Mouse (Mus musculus) forebrain, embryonic 15.5 days (tissue): ENCODE results near the gene Iqch. TPM values are rescaled to one million over a fixed set of nuclear protein-coding genes. Genes with fewer than 3 reads are reported as not detected.

Source experiments
- ATAC-seq: fragments of 200-750 bp; cut with Nextera tagmentation; replicated peaks from 2 replicates; pipeline ENCODE4 v1.8.0; 2017; ENCODE audit warnings: mild to moderate bottlenecking, moderate TSS enrichment, moderate library complexity
- H3K27ac ChIP-seq: fragments of 300-500 bp; sonication (generic); replicated peaks from 2 replicates; pipeline ENCODE4 v1.5.1; 2015; ENCODE audit warnings: mild to moderate bottlenecking, inconsistent platforms
- H3K27me3 ChIP-seq: fragments of 300-500 bp; sonication (generic); 2 replicates; pipeline ENCODE4 v1.6.1; 2015; ENCODE audit warnings: inconsistent platforms
- H3K36me3 ChIP-seq: fragments of 300-500 bp; sonication (generic); 2 replicates; pipeline ENCODE4 v1.6.1; 2015; ENCODE audit warnings: mild to moderate bottlenecking, inconsistent platforms
- H3K4me1 ChIP-seq: fragments of 300-500 bp; sonication (generic); 2 replicates; pipeline ENCODE4 v1.6.1; 2015; ENCODE audit warnings: inconsistent platforms
- H3K4me2 ChIP-seq: fragments of 300-500 bp; sonication (generic); replicated peaks from 2 replicates; pipeline ENCODE4 v1.6.1; 2015; ENCODE audit warnings: mild to moderate bottlenecking, inconsistent platforms
- H3K4me3 ChIP-seq: fragments of 300-500 bp; sonication (generic); 2 replicates; pipeline ENCODE4 v1.5.1; 2015; ENCODE audit warnings: mild to moderate bottlenecking, inconsistent platforms
- H3K9ac ChIP-seq: fragments of 300-500 bp; sonication (generic); replicated peaks from 2 replicates; pipeline ENCODE4 v1.6.1; 2015; ENCODE audit warnings: mild to moderate bottlenecking, inconsistent platforms
- H3K9me3 ChIP-seq: fragments of 300-500 bp; sonication (generic); 2 replicates; pipeline ENCODE4 v1.6.1; 2016; ENCODE audit warnings: inconsistent platforms
- WGBS: fragments of 180-500 bp; shearing (Covaris S2); methylation state at CpG from one replicate; pipeline ENCODE4 v1.1.7; 2015; ENCODE audit warnings: mixed read lengths; 5-methylcytosine and 5-hydroxymethylcytosine counted together
- polyA plus RNA-seq: library from polyadenylated mRNA; unstranded; fragments of >200 nt; fragmentation: Nextera tagmentation; extraction: Ambion mirVana; gene quantifications from 2 replicates; pipeline ENCODE4 v1.2.1, GENCODE M21; 2015

The Iqch gene
- polyA plus RNA-seq, 1 experiment from 2014 or later = 0.15 TPM

GRCm38 (mm10) chr9:63581778-63582177 lies 20.5 kb downstream of the Iqch start:
- ATAC-seq = no peak
- Histone ChIP-seq H3K4me1 (no peaks in the 10 kb centered on the region), H3K4me3 (no peak overlapping the region), H3K36me3 (no peaks in the 10 kb centered on the region), H3K27me3 (no peaks in the 10 kb centered on the region), H3K9ac (no peak overlapping the region), H3K27ac (no peak overlapping the region), H3K9me3 (no peaks in the 10 kb centered on the region), H3K4me2 (no peak overlapping the region)
- 86% methylated on average over 4 of the region's 4 CpGs for WGBS

GRCm38 (mm10) chr9:63580046-63580445 lies 22.2 kb downstream of the Iqch start:
- Histone ChIP-seq H3K27ac (no peak overlapping the region), H3K9ac (no peak overlapping the region), H3K4me1 (no peaks in the 10 kb centered on the region), H3K9me3 (no peaks in the 10 kb centered on the region), H3K27me3 (no peaks in the 10 kb centered on the region), H3K36me3 (no peaks in the 10 kb centered on the region), H3K4me3 (no peak overlapping the region), H3K4me2 (no peak overlapping the region)
- 95% methylated on average over 2 of the region's 2 CpGs for WGBS
- no peak for ATAC-seq

GRCm38 (mm10) chr9:63579644-63580043 lies 22.6 kb downstream of the Iqch start:
- no peaks in the 10 kb centered on the region for H3K27me3 ChIP-seq
- no peaks in the 10 kb centered on the region for H3K9me3 ChIP-seq
- H3K4me3 ChIP-seq = no peak overlapping the region
- no peak for ATAC-seq
- H3K9ac ChIP-seq = no peak overlapping the region
- no peak overlapping the region for H3K4me2 ChIP-seq
- 63% methylated on average over 5 of the region's 5 CpGs for WGBS
- H3K4me1 ChIP-seq = no peaks in the 10 kb centered on the region
- H3K36me3 ChIP-seq = no peaks in the 10 kb centered on the region
- no peak overlapping the region for H3K27ac ChIP-seq

GRCm38 (mm10) chr9:63577469-63577868 lies 24.8 kb downstream of the Iqch start:
- 88% methylated on average over 3 of the region's 3 CpGs for WGBS
- H3K4me1 ChIP-seq = no peaks in the 10 kb centered on the region
- H3K4me3 ChIP-seq = no peak overlapping the region
- H3K27me3 ChIP-seq = no peaks in the 10 kb centered on the region
- ATAC-seq = no peak
- no peak overlapping the region for H3K4me2 ChIP-seq
- no peaks in the 10 kb centered on the region for H3K9me3 ChIP-seq
- no peak overlapping the region for H3K27ac ChIP-seq
- H3K36me3 ChIP-seq = no peaks in the 10 kb centered on the region
- H3K9ac ChIP-seq = no peak overlapping the region

- H3K27me3 ChIP-seq = no peaks in the 10 kb centered on the region; the same call in 1 of the 2 replicates
- WGBS = 78% methylated on average over 7 of the region's 7 CpGs
Observed at GRCm38 (mm10) chr9:63572874-63573273, 29.4 kb downstream of the Iqch start.

GRCm38 (mm10) chr9:63571895-63572294 lies 30.4 kb downstream of the Iqch start:
- Histone ChIP-seq H3K4me1 (peaks cover 18% of the 10 kb centered on the region), H3K9ac (no peak overlapping the region), H3K4me2 (no peak overlapping the region), H3K4me3 (no peak overlapping the region), H3K27ac (no peak overlapping the region), H3K36me3 (no peaks in the 10 kb centered on the region), H3K27me3 (no peaks in the 10 kb centered on the region; the same call in 1 of the 2 replicates), H3K9me3 (no peaks in the 10 kb centered on the region)
- ATAC-seq = no peak
- WGBS = 40% methylated on average over 6 of the region's 6 CpGs

More at GRCm38 (mm10) chr9:63572874-63573273, 29.4 kb downstream of the Iqch start:
- Histone ChIP-seq H3K9ac (no peak overlapping the region), H3K4me3 (no peak overlapping the region), H3K36me3 (no peaks in the 10 kb centered on the region), H3K4me2 (no peak overlapping the region), H3K4me1 (peaks cover 17% of the 10 kb centered on the region), H3K27ac (no peak overlapping the region), H3K9me3 (no peaks in the 10 kb centered on the region)
- ATAC-seq = no peak

GRCm38 (mm10) chr9:63568808-63569207 lies 33.5 kb downstream of the Iqch start:
- Histone ChIP-seq H3K9me3 (no peaks in the 10 kb centered on the region), H3K27ac (no peak overlapping the region; the same call in 1 of the 2 replicates), H3K4me2 (peak overlapping the region; percentile 15; the same call in 1 of the 2 replicates), H3K9ac (no peak overlapping the region), H3K27me3 (peaks cover 5% of the 10 kb centered on the region; the same call in 1 of the 2 replicates), H3K36me3 (no peaks in the 10 kb centered on the region), H3K4me1 (peaks cover 18% of the 10 kb centered on the region), H3K4me3 (no peak overlapping the region)
- 9% methylated on average over 8 of the region's 8 CpGs for WGBS
- ATAC-seq = no peak

- H3K4me3 ChIP-seq = no peak overlapping the region
- H3K4me1 ChIP-seq = peaks cover 18% of the 10 kb centered on the region
- no peak overlapping the region for H3K9ac ChIP-seq
- no peaks in the 10 kb centered on the region for H3K9me3 ChIP-seq
- H3K27me3 ChIP-seq = peaks cover 5% of the 10 kb centered on the region; the same call in 1 of the 2 replicates
- WGBS = 58% methylated on average over 6 of the region's 6 CpGs
- H3K27ac ChIP-seq = no peak overlapping the region
- no peaks in the 10 kb centered on the region for H3K36me3 ChIP-seq
- H3K4me2 ChIP-seq = no peak overlapping the region
- ATAC-seq = no peak
Observed at GRCm38 (mm10) chr9:63568314-63568713, 34.0 kb downstream of the Iqch start.

- 80% methylated on average over 2 of the region's 2 CpGs for WGBS
Observed at GRCm38 (mm10) chr9:63563436-63563835, 38.9 kb downstream of the Iqch start.

GRCm38 (mm10) chr9:63561931-63562330 lies 40.4 kb downstream of the Iqch start:
- Histone ChIP-seq H3K4me3 (no peak overlapping the region), H3K4me2 (no peak overlapping the region), H3K9me3 (no peaks in the 10 kb centered on the region), H3K4me1 (peaks cover 8% of the 10 kb centered on the region; the same call in 1 of the 2 replicates), H3K27ac (no peak overlapping the region), H3K36me3 (no peaks in the 10 kb centered on the region), H3K9ac (no peak overlapping the region), H3K27me3 (peaks cover 13% of the 10 kb centered on the region; the same call in 1 of the 2 replicates)
- WGBS = 36% methylated on average over 8 of the region's 8 CpGs
- ATAC-seq = no peak

More at GRCm38 (mm10) chr9:63563436-63563835, 38.9 kb downstream of the Iqch start:
- Histone ChIP-seq H3K4me1 (peaks cover 14% of the 10 kb centered on the region), H3K36me3 (no peaks in the 10 kb centered on the region), H3K9me3 (no peaks in the 10 kb centered on the region), H3K4me3 (no peak overlapping the region), H3K4me2 (no peak overlapping the region), H3K9ac (no peak overlapping the region), H3K27me3 (peaks cover 13% of the 10 kb centered on the region; the same call in 1 of the 2 replicates), H3K27ac (no peak overlapping the region)
- ATAC-seq = no peak

- Histone ChIP-seq H3K9ac (no peak overlapping the region), H3K36me3 (no peaks in the 10 kb centered on the region), H3K4me3 (no peak overlapping the region), H3K4me1 (peaks cover 2% of the 10 kb centered on the region; the same call in 1 of the 2 replicates), H3K27ac (no peak overlapping the region), H3K4me2 (no peak overlapping the region), H3K9me3 (no peaks in the 10 kb centered on the region), H3K27me3 (0 out of 2 replicates have a peak, but pooled peaks cover 5% of the 10 kb centered on the region)
- 80% methylated on average over 8 of the region's 8 CpGs for WGBS
- ATAC-seq = no peak
Observed at GRCm38 (mm10) chr9:63556933-63557332, 45.4 kb downstream of the Iqch start.

- H3K4me2 ChIP-seq = no peak overlapping the region
- H3K9me3 ChIP-seq = no peaks in the 10 kb centered on the region
- 87% methylated on average over 1 of the region's 1 CpGs for WGBS
- no peak overlapping the region for H3K4me3 ChIP-seq
- H3K27ac ChIP-seq = no peak overlapping the region
- 0 out of 2 replicates have a peak, but pooled peaks cover under 1% of the 10 kb centered on the region for H3K27me3 ChIP-seq
- no peak for ATAC-seq
- H3K4me1 ChIP-seq = no peaks in the 10 kb centered on the region
- no peaks in the 10 kb centered on the region for H3K36me3 ChIP-seq
- no peak overlapping the region for H3K9ac ChIP-seq
Observed at GRCm38 (mm10) chr9:63556316-63556715, 46.0 kb downstream of the Iqch start.

- Histone ChIP-seq H3K9me3 (no peaks in the 10 kb centered on the region), H3K4me1 (no peaks in the 10 kb centered on the region)
Observed at GRCm38 (mm10) chr9:63555460-63555990, 46.8 kb downstream of the Iqch start.

More at GRCm38 (mm10) chr9:63555460-63555990, 46.8 kb downstream of the Iqch start:
- Histone ChIP-seq H3K27me3 (no peaks in the 10 kb centered on the region), H3K4me3 (no peak overlapping the region), H3K4me2 (no peak overlapping the region), H3K27ac (no peak overlapping the region), H3K36me3 (no peaks in the 10 kb centered on the region), H3K9ac (no peak overlapping the region)
- no peak for ATAC-seq
- WGBS = 75% methylated on average over 3 of the region's 3 CpGs
